Comparison of ENCODE assay signal across 11 mouse cellular contexts in the genomic region with DNA sequence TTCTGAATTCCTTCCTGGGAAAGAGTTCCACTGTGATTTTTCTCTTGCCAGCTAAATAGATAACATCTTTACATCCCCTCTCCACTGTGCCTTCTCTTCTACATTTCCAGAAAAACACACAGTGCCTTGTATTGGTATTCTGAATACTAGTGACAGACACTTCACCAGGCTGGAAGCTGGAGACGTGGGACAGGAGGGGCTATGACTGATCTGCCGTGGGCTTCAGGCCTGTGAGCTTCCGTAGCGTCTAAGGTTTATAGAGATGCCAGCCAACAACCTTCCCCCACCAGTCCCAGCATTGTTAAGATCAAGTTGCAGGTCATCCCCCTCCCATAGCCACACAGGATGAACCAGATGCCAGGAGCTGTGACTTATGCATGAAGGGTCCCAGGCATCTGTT.
DNase-seq lines count a peak whose midpoint lies in the region; ATAC-seq and TF ChIP-seq lines count a peak whose summit lies in the region.
"Had no signal": no experiment of that assay in that cellular context is flagged by ENCODE, and none has a peak within 500 bp of the region (broad histone marks: within the 10 kb centered on the region; RNA-seq: fewer than 3 reads in every experiment).

No protein-coding gene starts in this region.

- H3K27me3 ChIP-seq in kidney, embryonic 16.5 days (ENCODE audit: insufficient read depth, low read length), result no peaks in the 10 kb centered on the region
- no peaks in the 10 kb centered on the region for H3K27me3 ChIP-seq in kidney, adult 2 months (replicated peaks; ENCODE audit: control insufficient read depth, insufficient read depth, low read length)
- H3K27me3 ChIP-seq in forebrain, embryonic 10.5 days (ENCODE audit: poor library complexity, severe bottlenecking), result no peaks in the 10 kb centered on the region
- H3K27me3 ChIP-seq in hindbrain, embryonic 14.5 days (ENCODE audit: control insufficient read depth, insufficient read depth, low read length), result no peaks in the 10 kb centered on the region
- H3K27me3 ChIP-seq in myocyte (ENCODE audit: control insufficient read depth, insufficient read depth, insufficient read length), result no peaks in the 10 kb centered on the region
- H3K27me3 ChIP-seq: intestine, embryonic 15.5 days had no signal

- peak overlapping the region; percentile 21; the same call in 1 of the 2 replicates for H3K27ac ChIP-seq in kidney, embryonic 16.5 days (ENCODE audit: low read length)
- H3K27ac ChIP-seq in kidney, adult 2 months (ENCODE audit: insufficient read depth, low read depth, low read length), result no peak overlapping the region
- peak overlapping the region; percentile 74 for H3K27ac ChIP-seq in forebrain, embryonic 10.5 days
- H3K27ac ChIP-seq in hindbrain, embryonic 14.5 days, result peak overlapping the region; percentile 55
- H3K27ac ChIP-seq: intestine, embryonic 15.5 days had no signal

- no peak overlapping the region for H3K4me2 ChIP-seq in kidney, embryonic 16.5 days (replicated peaks; ENCODE audit: low read depth, low read length)
- no peak overlapping the region; the same call in 1 of the 2 replicates for H3K4me2 ChIP-seq in hindbrain, embryonic 14.5 days (replicated peaks)
- peak overlapping the region; percentile 59 for H3K4me2 ChIP-seq in myocyte (ENCODE audit: low read depth)
- H3K4me2 ChIP-seq: heart, embryonic 11.5 days; intestine, embryonic 15.5 days had no signal

- TF ChIP-seq CTCF in kidney, adult 2 months (conservative IDR thresholded peaks at IDR 0.05; ENCODE audit: insufficient read depth, insufficient read length, low read depth, low read length), result no peak

- 25% methylated on average over 4 of the region's 4 CpGs for whole genome bisulfite sequencing in kidney, embryonic 16.5 days
- 66% methylated on average over 4 of the region's 4 CpGs for WGBS in kidney, adult 2 months
- WGBS in forebrain, embryonic 10.5 days, result 52% methylated on average over 4 of the region's 4 CpGs
- WGBS in hindbrain, embryonic 14.5 days, result 24% methylated on average over 4 of the region's 4 CpGs

- H3K36me3 ChIP-seq in kidney, embryonic 16.5 days (ENCODE audit: insufficient read depth, low read length), result no peaks in the 10 kb centered on the region
- no peaks in the 10 kb centered on the region for H3K36me3 ChIP-seq in kidney, adult 2 months (ENCODE audit: control insufficient read depth, insufficient read depth, low read length)
- no peaks in the 10 kb centered on the region for H3K36me3 ChIP-seq in forebrain, embryonic 10.5 days (replicated peaks)
- no peaks in the 10 kb centered on the region for H3K36me3 ChIP-seq in hindbrain, embryonic 14.5 days (replicated peaks; ENCODE audit: control insufficient read depth, insufficient read depth)
- H3K36me3 ChIP-seq in myocyte (ENCODE audit: control insufficient read depth, insufficient read depth), result no peaks in the 10 kb centered on the region
- H3K36me3 ChIP-seq: intestine, embryonic 15.5 days had no signal

- H3K9ac ChIP-seq in kidney, embryonic 16.5 days (replicated peaks; ENCODE audit: low read length), result no peak overlapping the region
- H3K9ac ChIP-seq in hindbrain, embryonic 14.5 days, result no peak overlapping the region
- H3K9ac ChIP-seq: intestine, embryonic 15.5 days had no signal

- peak; percentile 73; the same call in 1 of the 2 replicates for ATAC-seq in kidney, embryonic 16.5 days (ENCODE audit: low FRiP score, low TSS enrichment)
- no peak for ATAC-seq in hindbrain, embryonic 14.5 days (ENCODE audit: low FRiP score)
- ATAC-seq: intestine, embryonic 15.5 days had no signal

- H3K79me2 ChIP-seq in myocyte (ENCODE audit: control insufficient read depth, insufficient read depth), result no peaks in the 10 kb centered on the region

- no peak overlapping the region for H3ac ChIP-seq in myocyte (ENCODE audit: control insufficient read depth, insufficient read length)

- H3K4me1 ChIP-seq in kidney, embryonic 16.5 days (ENCODE audit: insufficient read depth, low read length), result peaks cover 15% of the 10 kb centered on the region
- no peaks in the 10 kb centered on the region for H3K4me1 ChIP-seq in kidney, adult 2 months (ENCODE audit: control insufficient read depth, insufficient read depth, low read length)
- peaks cover 21% of the 10 kb centered on the region for H3K4me1 ChIP-seq in forebrain, embryonic 10.5 days
- peaks cover 12% of the 10 kb centered on the region for H3K4me1 ChIP-seq in hindbrain, embryonic 14.5 days (replicated peaks; ENCODE audit: control insufficient read depth, insufficient read depth, low read length)
- H3K4me1 ChIP-seq: intestine, embryonic 15.5 days had no signal

- no peak for DNase-seq in kidney, adult 2 months
- no peak for DNase-seq in forebrain, embryonic 10.5 days (ENCODE audit: extremely low spot score, low spot score)
- DNase-seq in hindbrain, embryonic 14.5 days (ENCODE audit: low spot score), result no peak
- DNase-seq in right cerebral cortex, postnatal 10 days (ENCODE audit: low spot score in 2 of 2), result no peak
- no peak for DNase-seq in heart, postnatal 4 days
- no peak for DNase-seq in left cerebral cortex, postnatal 36 days (ENCODE audit: low spot score in 2 of 2)
- DNase-seq: B cell, adult 2 months had no signal

- no peak overlapping the region for H3K4me3 ChIP-seq in kidney, embryonic 16.5 days (ENCODE audit: low read length)
- no peak overlapping the region for H3K4me3 ChIP-seq in kidney, adult 2 months (ENCODE audit: insufficient read depth, low read depth, low read length)
- H3K4me3 ChIP-seq in forebrain, embryonic 10.5 days, result no peak overlapping the region
- no peak overlapping the region for H3K4me3 ChIP-seq in hindbrain, embryonic 14.5 days (replicated peaks; ENCODE audit: low read length)
- no peak overlapping the region for H3K4me3 ChIP-seq in myocyte
- H3K4me3 ChIP-seq: intestine, embryonic 15.5 days had no signal

- intact Hi-C loops in left cerebral cortex, postnatal 36 days (cut with DNase I), result no loop called here

- no peak for TF ChIP-seq POLR2A in kidney, adult 2 months (IDR thresholded peaks at IDR 0.05; ENCODE audit: low read depth, low read length)
- no peak for TF ChIP-seq POLR2A in myocyte (IDR thresholded peaks at IDR 0.05; ENCODE audit: insufficient read length, low read depth)

- H3K9me3 ChIP-seq in kidney, embryonic 16.5 days (ENCODE audit: low read length), result 0 out of 2 replicates have a peak, but pooled peaks cover 2% of the 10 kb centered on the region
- no peaks in the 10 kb centered on the region for H3K9me3 ChIP-seq in forebrain, embryonic 10.5 days
- no peaks in the 10 kb centered on the region for H3K9me3 ChIP-seq in hindbrain, embryonic 14.5 days (ENCODE audit: control insufficient read depth, low read length)
- H3K9me3 ChIP-seq: intestine, embryonic 15.5 days had no signal

TF ChIP-seq in myocyte, 11 proteins besides CTCF, POLR2A, EP300 and RAD21:
- TF ChIP-seq MYOD1 (IDR thresholded peaks at IDR 0.05; ENCODE audit: control insufficient read depth in 1 of 3, insufficient read length in 2 of 3, low read depth in 2 of 3) (no peak), TCF3 (IDR thresholded peaks at IDR 0.05; ENCODE audit: insufficient read length, low read depth) (no peak), USF1 (IDR thresholded peaks at IDR 0.05; ENCODE audit: low read depth) (no peak), CEBPB (IDR thresholded peaks at IDR 0.05; ENCODE audit: insufficient read depth, poor library complexity, severe bottlenecking) (no peak), MAX (IDR thresholded peaks at IDR 0.05; ENCODE audit: low read depth) (no peak), E2F4 (IDR thresholded peaks at IDR 0.05; ENCODE audit: insufficient read depth) (no peak), POLR2AphosphoS2 (IDR thresholded peaks at IDR 0.05; ENCODE audit: insufficient read length, low read depth) (no peak), TCF12 (IDR thresholded peaks at IDR 0.05; ENCODE audit: insufficient read depth, poor library complexity, severe bottlenecking) (no peak), MYOG (IDR thresholded peaks at IDR 0.05; ENCODE audit: control insufficient read depth in 1 of 3, insufficient read depth in 1 of 3, insufficient read length in 2 of 3, low read depth in 2 of 3) (no peak)
